Mouse (Mus musculus) 416B (cell line): ENCODE measurements around the gene Gm45140.
"Not testable (repeated sequence)": the region's sequence is repeated elsewhere in the genome, so short reads cannot be mapped to it uniquely, and the experiment has no call there.

Source experiments
- DNase-seq: peaks from one replicate; pipeline ENCODE4 v3.0.0; 2011; ENCODE audit warnings: low read depth

Gene Gm45140

GRCm38 (mm10) chr6:87775588-87776245 is 59.9 kb downstream of the Gm45140 start:
- peak; percentile 96 for DNase-seq

GRCm38 (mm10) chr6:87774909-87775308 is 60.7 kb downstream of the Gm45140 start:
- peak; percentile 67 for DNase-seq

DNA sequence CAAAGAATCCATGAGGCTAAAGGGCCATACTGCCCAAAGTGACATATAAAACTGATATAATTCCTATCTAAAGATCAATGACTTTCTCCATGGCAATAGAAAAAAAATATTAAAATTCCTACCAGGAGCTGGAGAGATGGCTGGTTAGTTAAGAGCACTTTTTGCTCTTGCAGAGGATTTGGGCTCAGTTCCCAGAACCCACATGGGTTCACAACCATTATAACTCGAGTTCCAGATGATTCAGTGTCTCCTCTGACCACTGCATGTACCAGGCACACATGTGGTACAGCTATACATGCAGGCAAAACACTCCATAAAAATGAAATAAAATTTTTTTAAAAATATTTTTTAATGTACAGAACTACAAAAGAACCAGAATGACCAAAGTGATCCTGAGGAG is 61.1 kb downstream of the Gm45140 start:
- no peak for DNase-seq

DNA sequence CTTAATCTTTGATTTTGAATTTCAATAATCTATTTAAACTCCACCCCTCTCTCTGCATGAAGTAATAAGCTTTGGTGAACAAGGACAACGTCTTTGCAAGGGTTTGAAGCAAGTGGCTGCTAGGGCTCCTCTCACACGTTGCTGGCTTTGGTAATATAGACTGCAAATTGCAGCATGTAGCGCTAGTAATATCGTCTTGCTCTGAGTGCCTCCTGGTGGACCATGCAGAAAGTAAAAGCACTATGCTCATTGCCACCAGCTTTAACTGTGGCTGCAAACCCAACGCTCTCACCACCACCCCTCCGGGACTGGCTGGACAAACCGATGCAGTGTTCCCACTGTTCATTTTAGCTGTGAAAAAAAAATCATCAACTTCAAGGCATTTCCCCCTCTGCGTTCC is 65.0 kb downstream of the Gm45140 start:
- DNase-seq = peak; percentile 85

- DNase-seq = not testable (repeated sequence)
Measured at GRCm38 (mm10) chr6:87764296-87764695, 71.3 kb downstream of the Gm45140 start.

DNA sequence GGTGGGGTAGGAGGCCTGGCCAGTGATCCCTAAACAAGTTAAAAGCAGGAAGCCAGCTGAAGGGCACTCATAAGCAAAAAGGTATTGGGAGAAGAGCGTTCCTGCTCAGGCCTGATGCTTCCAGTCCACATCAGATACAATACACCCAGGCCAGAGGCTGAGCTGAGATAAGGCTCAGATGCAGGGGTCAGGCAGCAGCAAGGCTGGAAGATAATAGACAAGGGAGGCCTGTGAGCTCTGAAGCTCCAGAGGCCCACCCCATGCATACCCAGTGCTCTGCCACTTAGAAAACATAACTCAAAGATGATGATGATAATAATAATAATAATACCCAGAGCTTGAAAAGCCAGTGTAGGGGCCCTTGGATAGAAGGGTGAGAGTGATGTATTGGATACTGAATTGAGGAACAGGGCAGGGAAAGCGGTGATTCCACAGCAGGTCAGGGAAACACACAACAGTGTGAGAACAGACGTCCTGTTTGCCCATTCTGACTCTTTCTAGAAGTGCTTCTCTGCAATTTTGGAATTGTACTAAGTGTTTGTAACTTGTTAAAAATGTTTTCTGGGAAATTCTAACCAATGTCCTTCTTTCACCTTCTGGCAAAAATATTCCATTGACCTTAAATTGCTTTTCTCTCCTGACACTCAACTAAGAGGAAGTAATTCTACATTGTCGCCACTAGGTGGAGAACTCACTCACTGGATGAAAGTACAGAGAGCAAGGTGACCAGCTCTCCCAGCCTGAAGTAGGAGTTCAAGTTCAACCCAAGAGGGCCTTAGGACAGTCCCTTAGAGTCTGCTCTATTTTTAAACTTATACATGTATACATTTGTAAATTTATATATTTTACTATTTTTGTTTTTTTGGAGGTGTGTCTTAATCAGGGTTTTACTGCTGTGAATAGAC is 72.0 kb downstream of the Gm45140 start:
- peak; percentile 78 for DNase-seq

DNA sequence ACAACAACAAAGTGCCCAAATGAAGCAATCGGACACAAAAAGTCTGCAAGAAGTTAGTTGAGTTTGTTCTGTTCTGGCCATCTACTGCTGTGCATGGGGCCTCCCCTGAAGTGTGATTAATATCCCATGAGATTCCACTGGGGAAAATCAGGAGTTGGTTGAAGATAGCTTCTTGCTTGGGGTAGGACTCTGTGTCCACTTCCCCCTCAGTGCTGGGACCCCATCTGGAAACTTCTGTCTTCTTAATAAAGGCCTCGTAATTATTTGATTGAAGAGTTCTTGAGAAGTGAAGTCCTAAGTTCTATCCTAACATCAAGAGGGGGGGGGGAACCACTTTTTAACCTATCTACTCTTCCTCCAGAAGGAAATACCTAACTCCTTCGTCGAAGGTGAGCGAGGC is 73.4 kb downstream of the Gm45140 start:
- DNase-seq = no peak

GRCm38 (mm10) chr6:87759850-87760249 is 75.7 kb downstream of the Gm45140 start:
- DNase-seq = no peak

- DNase-seq = no peak
Measured at GRCm38 (mm10) chr6:87759404-87759803, 76.2 kb downstream of the Gm45140 start.

DNA sequence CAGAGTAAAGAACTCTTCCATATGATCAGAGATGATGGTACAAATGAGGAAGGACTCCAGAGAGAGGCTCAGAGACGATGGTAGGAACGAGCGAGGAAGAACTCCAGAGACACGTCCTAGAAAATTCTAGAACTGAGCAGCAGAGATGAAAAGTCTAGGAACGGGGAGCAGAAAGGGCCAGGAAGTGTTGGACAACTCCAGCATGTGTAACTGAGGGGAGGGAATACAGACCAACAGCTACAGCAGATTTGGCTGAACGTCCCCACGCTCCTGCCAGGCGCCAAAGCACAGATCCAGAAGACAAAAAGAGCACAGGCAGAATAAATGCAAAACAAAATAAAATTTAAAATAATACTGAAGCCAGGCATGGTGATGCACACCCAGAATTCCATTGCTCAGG is 78.7 kb downstream of the Gm45140 start:
- no peak for DNase-seq

DNA sequence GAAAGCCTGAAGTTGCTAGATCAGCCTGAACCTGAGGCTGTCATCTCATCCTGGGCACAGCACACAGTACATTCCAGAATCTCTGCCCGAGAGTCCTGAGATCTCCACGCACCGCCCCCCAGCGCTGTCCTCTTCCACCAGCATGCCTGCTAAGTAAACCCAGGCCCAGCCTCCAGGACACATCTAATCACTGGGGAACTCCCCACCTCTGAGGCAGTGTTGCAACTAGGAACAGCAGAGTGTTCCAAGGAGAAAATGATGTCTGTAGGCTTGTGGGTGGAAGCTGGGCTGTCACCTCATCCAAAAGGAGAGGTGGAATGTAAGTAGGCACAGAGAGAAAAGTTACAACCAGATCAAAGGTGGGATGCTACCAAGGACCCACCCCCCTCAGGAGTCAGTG is 80.4 kb downstream of the Gm45140 start:
- DNase-seq = no peak

- no peak for DNase-seq
Measured at GRCm38 (mm10) chr6:87751574-87751973, 84.0 kb downstream of the Gm45140 start.

GRCm38 (mm10) chr6:87750184-87750910 is 85.2 kb downstream of the Gm45140 start:
- DNase-seq = no peak

DNA sequence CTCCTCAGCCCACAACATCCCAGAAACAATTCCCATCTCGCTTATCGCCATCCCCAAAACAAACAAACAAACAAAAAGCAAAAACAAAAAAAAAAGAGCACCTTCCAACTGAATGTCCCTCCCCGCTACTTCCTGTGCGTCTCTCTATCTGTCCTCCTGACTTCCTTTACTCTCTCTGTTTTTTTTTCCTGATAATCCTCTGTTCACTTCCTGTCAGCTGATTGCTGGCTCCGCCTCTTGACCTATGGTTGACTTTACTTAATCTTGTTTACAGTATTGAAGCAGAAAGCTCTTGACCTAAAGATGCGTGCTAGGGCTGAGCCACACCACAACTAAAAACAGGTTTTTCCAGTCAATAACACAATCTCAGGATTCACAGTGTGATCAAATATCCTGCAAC is 87.1 kb downstream of the Gm45140 start:
- DNase-seq = peak; percentile 59

GRCm38 (mm10) chr6:87748078-87748477 is 87.5 kb downstream of the Gm45140 start:
- peak; percentile 72 for DNase-seq

- DNase-seq = no peak
Measured at GRCm38 (mm10) chr6:87746849-87747248, 88.7 kb downstream of the Gm45140 start.

DNA sequence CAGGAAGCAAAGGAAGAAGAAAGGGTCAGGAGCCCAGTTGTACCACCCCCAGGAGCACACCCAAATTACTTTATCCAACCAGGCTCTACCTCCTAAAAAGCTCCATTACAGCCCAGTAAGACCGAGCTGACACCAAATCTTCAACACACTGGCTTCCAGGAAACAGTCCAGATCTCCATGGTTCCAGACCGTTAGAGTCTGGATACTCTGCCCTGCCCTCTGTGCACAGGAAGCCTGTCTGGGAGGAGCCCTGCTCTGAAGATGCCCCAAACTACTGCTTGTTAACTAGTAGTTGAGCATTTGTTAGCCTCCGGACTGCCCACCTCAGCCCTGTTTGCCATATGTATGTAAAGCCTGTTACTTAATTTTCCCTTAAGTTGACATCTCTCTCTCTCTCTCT is 89.5 kb downstream of the Gm45140 start:
- DNase-seq = no peak

- DNase-seq = peak; percentile 44
Measured at GRCm38 (mm10) chr6:87745301-87745700, 90.3 kb downstream of the Gm45140 start.

- DNase-seq = no peak
Measured at GRCm38 (mm10) chr6:87744632-87745031, 91.0 kb downstream of the Gm45140 start.

- no peak for DNase-seq
Measured at GRCm38 (mm10) chr6:87743281-87743680, 92.3 kb downstream of the Gm45140 start.

GRCm38 (mm10) chr6:87742804-87743203 is 92.8 kb downstream of the Gm45140 start:
- peak; percentile 61 for DNase-seq

DNA sequence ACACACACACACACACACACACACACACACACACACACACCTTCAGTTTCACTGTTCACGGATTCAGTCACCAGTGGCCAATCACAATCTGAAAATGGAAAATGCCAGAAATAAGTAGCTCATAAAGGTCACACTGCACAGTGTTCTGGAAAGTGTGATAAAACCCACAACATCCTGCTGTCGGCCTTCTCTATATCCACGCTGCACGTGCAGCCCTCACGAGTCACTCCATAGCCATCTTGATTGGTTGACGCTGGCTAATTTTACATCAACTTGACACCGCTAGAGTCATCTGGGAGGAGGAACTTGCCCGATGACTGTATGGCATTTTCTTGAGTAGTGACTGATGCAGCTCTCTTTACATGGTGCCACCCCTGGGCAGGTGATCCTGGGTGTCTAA is 93.6 kb downstream of the Gm45140 start:
- DNase-seq = peak; percentile 90

DNA sequence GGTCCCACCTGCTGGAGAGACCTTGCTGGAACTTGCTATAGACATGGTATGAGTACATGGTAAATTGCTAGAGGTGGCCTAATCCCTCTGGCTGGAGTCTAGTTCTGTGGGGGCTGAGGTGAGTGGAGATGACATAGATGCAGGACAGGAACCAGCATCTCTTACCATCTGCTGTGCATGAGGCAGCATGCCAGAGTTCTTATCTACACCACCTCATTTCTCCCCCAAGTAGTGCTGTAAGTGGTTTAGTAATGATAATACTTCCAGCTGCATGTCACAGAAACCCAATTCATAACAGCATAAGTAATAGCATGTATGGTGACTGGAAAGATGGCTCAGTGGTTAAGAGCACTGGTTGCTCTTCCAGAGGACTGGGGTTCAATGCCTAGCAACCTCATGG is 95.1 kb downstream of the Gm45140 start:
- peak; percentile 93 for DNase-seq
